Mouse (Mus musculus): ENCODE data around the gene Pcca. TPM values are rescaled to one million over a fixed set of nuclear protein-coding genes. Genes with fewer than 3 reads are reported as not detected.
A peak's percentile ranks its signal among the peaks of the same experiment; 100 is the strongest.

Gene Pcca
- polyA plus RNA-seq, 1 experiment from 2014 or later = 22.0 TPM

GRCm38 (mm10) chr14:122891470-122891968, 357.4 kb downstream of the Pcca start:
- Histone ChIP-seq H3K9ac (no peak overlapping the region), H3K4me2 (replicated peaks) (no peak overlapping the region), H3K36me3 (no peaks in the 10 kb centered on the region; the same call in 1 of the 2 replicates), H3K27ac (replicated peaks) (no peak overlapping the region), H3K4me1 (no peaks in the 10 kb centered on the region), H3K27me3 (no peaks in the 10 kb centered on the region), H3K9me3 (replicated peaks) (no peaks in the 10 kb centered on the region), H3K4me3 (replicated peaks) (no peak overlapping the region)
- 89% methylated on average over 12 of the region's 12 CpGs for WGBS
- ATAC-seq (ENCODE audit: insufficient number of reproducible peaks, low FRiP score, low TSS enrichment, low read depth) = no peak

GRCm38 (mm10) chr14:122896106-122896505, 362.0 kb downstream of the Pcca start:
- Histone ChIP-seq H3K9me3 (replicated peaks) (no peaks in the 10 kb centered on the region), H3K27me3 (no peaks in the 10 kb centered on the region), H3K4me2 (replicated peaks) (no peak overlapping the region), H3K4me3 (replicated peaks) (no peak overlapping the region), H3K36me3 (no peaks in the 10 kb centered on the region; the same call in 1 of the 2 replicates), H3K9ac (no peak overlapping the region), H3K4me1 (no peaks in the 10 kb centered on the region; the same call in 1 of the 2 replicates), H3K27ac (replicated peaks) (no peak overlapping the region)
- ATAC-seq (ENCODE audit: insufficient number of reproducible peaks, low FRiP score, low TSS enrichment, low read depth) = no peak
- 100% methylated on average over 1 of the region's 1 CpGs for WGBS

GRCm38 (mm10) chr14:122898550-122898949, 364.4 kb downstream of the Pcca start:
- Histone ChIP-seq H3K27me3 (no peaks in the 10 kb centered on the region), H3K27ac (replicated peaks) (no peak overlapping the region), H3K9ac (no peak overlapping the region), H3K9me3 (replicated peaks) (no peaks in the 10 kb centered on the region), H3K4me1 (peaks cover 13% of the 10 kb centered on the region), H3K4me2 (replicated peaks) (no peak overlapping the region), H3K36me3 (no peaks in the 10 kb centered on the region), H3K4me3 (replicated peaks) (no peak overlapping the region)
- no peak for ATAC-seq (ENCODE audit: insufficient number of reproducible peaks, low FRiP score, low TSS enrichment, low read depth)

GRCm38 (mm10) chr14:122900679-122901078, 366.6 kb downstream of the Pcca start:
- no peak overlapping the region for H3K9ac ChIP-seq
- no peak overlapping the region for H3K4me2 ChIP-seq (replicated peaks)
- peaks cover 13% of the 10 kb centered on the region for H3K4me1 ChIP-seq
- H3K27ac ChIP-seq (replicated peaks) = no peak overlapping the region
- no peaks in the 10 kb centered on the region for H3K9me3 ChIP-seq (replicated peaks)
- no peak overlapping the region for H3K4me3 ChIP-seq (replicated peaks)
- ATAC-seq (ENCODE audit: insufficient number of reproducible peaks, low FRiP score, low TSS enrichment, low read depth) = peak; percentile 71; the same call in 1 of the 2 replicates
- no peaks in the 10 kb centered on the region for H3K27me3 ChIP-seq
- H3K36me3 ChIP-seq = no peaks in the 10 kb centered on the region

- Histone ChIP-seq H3K9ac (no peak overlapping the region), H3K27me3 (no peaks in the 10 kb centered on the region), H3K4me3 (replicated peaks) (no peak overlapping the region), H3K4me2 (replicated peaks) (no peak overlapping the region), H3K9me3 (replicated peaks) (no peaks in the 10 kb centered on the region), H3K27ac (replicated peaks) (no peak overlapping the region), H3K4me1 (peaks cover 13% of the 10 kb centered on the region), H3K36me3 (no peaks in the 10 kb centered on the region)
- 62% methylated on average over 3 of the region's 3 CpGs for WGBS
- no peak for ATAC-seq (ENCODE audit: insufficient number of reproducible peaks, low FRiP score, low TSS enrichment, low read depth)
Measured at GRCm38 (mm10) chr14:122901177-122901576, 367.1 kb downstream of the Pcca start.

GRCm38 (mm10) chr14:122901715-122902114, 367.6 kb downstream of the Pcca start:
- Histone ChIP-seq H3K4me1 (peaks cover 13% of the 10 kb centered on the region), H3K4me3 (replicated peaks) (no peak overlapping the region), H3K9ac (no peak overlapping the region), H3K36me3 (no peaks in the 10 kb centered on the region), H3K9me3 (replicated peaks) (no peaks in the 10 kb centered on the region), H3K27ac (replicated peaks) (no peak overlapping the region), H3K27me3 (no peaks in the 10 kb centered on the region), H3K4me2 (replicated peaks) (no peak overlapping the region)
- no peak for ATAC-seq (ENCODE audit: insufficient number of reproducible peaks, low FRiP score, low TSS enrichment, low read depth)
- WGBS = 82% methylated on average over 2 of the region's 2 CpGs

GRCm38 (mm10) chr14:122902136-122902535, 368.0 kb downstream of the Pcca start:
- H3K4me2 ChIP-seq (replicated peaks) = no peak overlapping the region
- peaks cover 13% of the 10 kb centered on the region for H3K4me1 ChIP-seq
- H3K27ac ChIP-seq (replicated peaks) = no peak overlapping the region
- ATAC-seq (ENCODE audit: insufficient number of reproducible peaks, low FRiP score, low TSS enrichment, low read depth) = no peak
- H3K9me3 ChIP-seq (replicated peaks) = no peaks in the 10 kb centered on the region
- H3K27me3 ChIP-seq = no peaks in the 10 kb centered on the region
- no peak overlapping the region for H3K9ac ChIP-seq
- no peak overlapping the region for H3K4me3 ChIP-seq (replicated peaks)
- 53% methylated on average over 2 of the region's 2 CpGs for WGBS
- no peaks in the 10 kb centered on the region for H3K36me3 ChIP-seq

GRCm38 (mm10) chr14:122902884-122903283, 368.8 kb downstream of the Pcca start:
- no peaks in the 10 kb centered on the region for H3K27me3 ChIP-seq
- peak; percentile 53; the same call in 1 of the 2 replicates for ATAC-seq (ENCODE audit: insufficient number of reproducible peaks, low FRiP score, low TSS enrichment, low read depth)
- H3K4me2 ChIP-seq (replicated peaks) = no peak overlapping the region
- no peak overlapping the region for H3K27ac ChIP-seq (replicated peaks)
- 0 out of 2 replicates have a peak, but pooled peaks cover 4% of the 10 kb centered on the region for H3K9me3 ChIP-seq (replicated peaks)
- no peak overlapping the region for H3K4me3 ChIP-seq (replicated peaks)
- WGBS = 65% methylated on average over 4 of the region's 4 CpGs
- no peaks in the 10 kb centered on the region for H3K36me3 ChIP-seq
- H3K4me1 ChIP-seq = peaks cover 13% of the 10 kb centered on the region
- H3K9ac ChIP-seq = no peak overlapping the region

GRCm38 (mm10) chr14:122903923-122904351, 369.8 kb downstream of the Pcca start:
- no peak for ATAC-seq (ENCODE audit: insufficient number of reproducible peaks, low FRiP score, low TSS enrichment, low read depth)
- Histone ChIP-seq H3K4me2 (replicated peaks) (no peak overlapping the region), H3K27me3 (no peaks in the 10 kb centered on the region), H3K4me1 (peaks cover 13% of the 10 kb centered on the region), H3K4me3 (replicated peaks) (no peak overlapping the region), H3K36me3 (no peaks in the 10 kb centered on the region), H3K27ac (replicated peaks) (no peak overlapping the region), H3K9ac (no peak overlapping the region), H3K9me3 (replicated peaks) (0 out of 2 replicates have a peak, but pooled peaks cover 4% of the 10 kb centered on the region)
- 42% methylated on average over 2 of the region's 2 CpGs for WGBS

- Histone ChIP-seq H3K27ac (replicated peaks) (no peak overlapping the region), H3K27me3 (no peaks in the 10 kb centered on the region), H3K4me3 (replicated peaks) (no peak overlapping the region), H3K9me3 (replicated peaks) (0 out of 2 replicates have a peak, but pooled peaks cover 4% of the 10 kb centered on the region), H3K9ac (no peak overlapping the region), H3K4me2 (replicated peaks) (no peak overlapping the region), H3K36me3 (no peaks in the 10 kb centered on the region), H3K4me1 (peaks cover 13% of the 10 kb centered on the region)
- WGBS = 91% methylated on average over 1 of the region's 1 CpGs
- no peak for ATAC-seq (ENCODE audit: insufficient number of reproducible peaks, low FRiP score, low TSS enrichment, low read depth)
Measured at GRCm38 (mm10) chr14:122905007-122905406, 370.9 kb downstream of the Pcca start.

- 90% methylated on average over 4 of the region's 4 CpGs for WGBS
- H3K27ac ChIP-seq (replicated peaks) = no peak overlapping the region
Measured at GRCm38 (mm10) chr14:122908075-122908474, 374.0 kb downstream of the Pcca start.

More at GRCm38 (mm10) chr14:122908075-122908474, 374.0 kb downstream of the Pcca start:
- ATAC-seq (ENCODE audit: insufficient number of reproducible peaks, low FRiP score, low TSS enrichment, low read depth) = no peak
- Histone ChIP-seq H3K27me3 (no peaks in the 10 kb centered on the region), H3K4me1 (0 out of 2 replicates have a peak, but pooled peaks cover 1% of the 10 kb centered on the region), H3K4me2 (replicated peaks) (no peak overlapping the region), H3K9ac (no peak overlapping the region), H3K36me3 (no peaks in the 10 kb centered on the region), H3K9me3 (replicated peaks) (0 out of 2 replicates have a peak, but pooled peaks cover 4% of the 10 kb centered on the region), H3K4me3 (replicated peaks) (no peak overlapping the region)
